Mouse (Mus musculus) mouse embryonic stem cell (cell line): ENCODE measurements at regions not wholly inside any gene's neighbourhood (a gene's known extent, or its start where the extent isn't known, plus 50 kb on each side); places are given as distances from the start of the nearest gene placed in this dataset.

ENCODE experiments used
- in situ Hi-C, 2 experiments: fragments of 300-500 bp; cut with MboI; formaldehyde crosslinking; loops; 1 replicate in 1 of 2; 3 replicates in 1 of 2; pipeline ENCODE4 v1.14.3; 2019 to 2020; ENCODE audit warnings: low sequenced_read_pairs in 2 of 2, low pct_unique_long_range_greater_than_20kb in 1 of 2, mixed read lengths in 1 of 2; ENCODE audit not compliant: unreplicated experiment in 1 of 2

GRCm38 (mm10) chr15:63286026-63286425, 559.0 kb downstream of the Gsdmc2 start:
- in situ Hi-C loops = no loop called here

- in situ Hi-C loops = no loop called here
These were observed 574.6 kb downstream of the Gsdmc2 start for GRCm38 (mm10) chr15:63270381-63270780.

GRCm38 (mm10) chr15:63265845-63266244, 579.1 kb downstream of the Gsdmc2 start:
- in situ Hi-C loops = no loop called here

GRCm38 (mm10) chr15:63255736-63256135, 589.2 kb downstream of the Gsdmc2 start:
- in situ Hi-C loops = no loop called here

- in situ Hi-C loops = no loop called here
These were observed 592.1 kb downstream of the Gsdmc2 start for GRCm38 (mm10) chr15:63252781-63253340.

- in situ Hi-C loops = no loop called here
These were observed 606.4 kb downstream of the Gsdmc2 start for GRCm38 (mm10) chr15:63238601-63239000.

- in situ Hi-C loops = no loop called here
These were observed 626.5 kb downstream of the Gsdmc2 start for GRCm38 (mm10) chr15:63218393-63219060.

GRCm38 (mm10) chr15:63205150-63205549, 639.8 kb downstream of the Gsdmc2 start:
- in situ Hi-C loops = no loop called here

- in situ Hi-C loops = no loop called here
These were observed 649.9 kb downstream of the Gsdmc2 start for GRCm38 (mm10) chr15:63195031-63195430.

GRCm38 (mm10) chr15:63194492-63194797, 650.5 kb downstream of the Gsdmc2 start:
- in situ Hi-C loops = no loop called here

GRCm38 (mm10) chr15:63193617-63194491, 651.1 kb downstream of the Gsdmc2 start:
- in situ Hi-C loops = no loop called here

- in situ Hi-C loops = no loop called here
These were observed 653.2 kb downstream of the Gsdmc2 start for GRCm38 (mm10) chr15:63191731-63192130.

- in situ Hi-C loops = no loop called here
These were observed 654.9 kb downstream of the Gsdmc2 start for GRCm38 (mm10) chr15:63190086-63190485.

- in situ Hi-C loops = no loop called here
These were observed 674.0 kb downstream of the Gsdmc2 start for GRCm38 (mm10) chr15:63171003-63171402.

- in situ Hi-C loops = no loop called here
These were observed 674.8 kb downstream of the Gsdmc2 start for GRCm38 (mm10) chr15:63170171-63170570.

GRCm38 (mm10) chr15:63166411-63166810, 678.6 kb downstream of the Gsdmc2 start:
- in situ Hi-C loops = no loop called here

- in situ Hi-C loops = no loop called here
These were observed 681.3 kb downstream of the Gsdmc2 start for GRCm38 (mm10) chr15:63163550-63164279.

- in situ Hi-C loops = no loop called here
These were observed 682.0 kb downstream of the Gsdmc2 start for GRCm38 (mm10) chr15:63162881-63163549.
